Comparison of ENCODE assay signal across 9 mouse cellular contexts in genomic region chrX:160609849-160610248, GRCm38 (mm10).
DNase-seq lines count a peak whose midpoint lies in the region; ATAC-seq and TF ChIP-seq lines count a peak whose summit lies in the region.
"Had no signal": no experiment of that assay in that cellular context is flagged by ENCODE, and none has a peak within 500 bp of the region (broad histone marks: within the 10 kb centered on the region; RNA-seq: fewer than 3 reads in every experiment).

No protein-coding gene starts in this region.

- H3K27me3 ChIP-seq in G1E (ENCODE audit: insufficient read depth, low read length) = no peaks in the 10 kb centered on the region
- H3K27me3 ChIP-seq: stomach, embryonic 15.5 days had no signal

- DNase-seq in layer of hippocampus, adult 2 months (ENCODE audit: low spot score in 2 of 2) = no peak
- DNase-seq in layer of hippocampus, postnatal 14 days (ENCODE audit: low spot score in 2 of 2) = no peak
- DNase-seq in G1E (ENCODE audit: low spot score) (no peak), MN1 (ENCODE audit: low spot score) (no peak)
- peak; percentile 55 for DNase-seq in lung, postnatal 14 days
- DNase-seq in urinary bladder, postnatal 10 days (ENCODE audit: low spot score) = no peak
- no peak for DNase-seq in cerebellum, adult 9-10 months

- no peak overlapping the region for H3K4me3 ChIP-seq in layer of hippocampus, adult 2 months
- no peak overlapping the region for H3K4me3 ChIP-seq in G1E (ENCODE audit: low read depth, low read length)
- H3K4me3 ChIP-seq: stomach, embryonic 15.5 days had no signal

- no peaks in the 10 kb centered on the region for H3K36me3 ChIP-seq in G1E (replicated peaks)
- H3K36me3 ChIP-seq: stomach, embryonic 15.5 days had no signal

- TF ChIP-seq CTCF in layer of hippocampus, adult 2 months (conservative IDR thresholded peaks at IDR 0.05) = peak; percentile 73
- TF ChIP-seq CTCF in G1E (IDR thresholded peaks at IDR 0.05; ENCODE audit: low read depth, low read length) = 0 out of 2 replicates have a peak, but pooled peaks have one; percentile 36

- ATAC-seq in G1E (ENCODE audit: extremely low read depth, insufficient number of reproducible peaks, low FRiP score, poor library complexity, severe bottlenecking) = no peak; the same call in 1 of the 2 replicates
- peak; percentile 92 for ATAC-seq in common myeloid progenitor, adult 5-6 weeks (replicated peaks; ENCODE audit: low read depth, poor library complexity, severe bottlenecking)

- H3K4me1 ChIP-seq in G1E (ENCODE audit: insufficient read depth, low read depth, low read length) = no peaks in the 10 kb centered on the region
- H3K4me1 ChIP-seq: stomach, embryonic 15.5 days had no signal

- H3K27ac ChIP-seq in layer of hippocampus, adult 2 months = no peak overlapping the region
- H3K27ac ChIP-seq: stomach, embryonic 15.5 days had no signal

- H3K9me3 ChIP-seq in G1E (replicated peaks) = no peaks in the 10 kb centered on the region
- H3K9me3 ChIP-seq: stomach, embryonic 15.5 days had no signal
